Mouse (Mus musculus) telencephalon, adult 2 months (tissue): ENCODE measurements at regions not wholly inside any gene's neighbourhood (a gene's known extent, or its start where the extent isn't known, plus 50 kb on each side); places are given as distances from the start of the nearest gene placed in this dataset.
"Not testable (repeated sequence)": the region's sequence is repeated elsewhere in the genome, so short reads cannot be mapped to it uniquely, and the experiment has no call there.

ENCODE experiments used
- DNase-seq: peaks from one replicate; pipeline ENCODE4 v3.0.0-alpha.2; 2011; ENCODE audit warnings: low read depth, low spot score

DNA sequence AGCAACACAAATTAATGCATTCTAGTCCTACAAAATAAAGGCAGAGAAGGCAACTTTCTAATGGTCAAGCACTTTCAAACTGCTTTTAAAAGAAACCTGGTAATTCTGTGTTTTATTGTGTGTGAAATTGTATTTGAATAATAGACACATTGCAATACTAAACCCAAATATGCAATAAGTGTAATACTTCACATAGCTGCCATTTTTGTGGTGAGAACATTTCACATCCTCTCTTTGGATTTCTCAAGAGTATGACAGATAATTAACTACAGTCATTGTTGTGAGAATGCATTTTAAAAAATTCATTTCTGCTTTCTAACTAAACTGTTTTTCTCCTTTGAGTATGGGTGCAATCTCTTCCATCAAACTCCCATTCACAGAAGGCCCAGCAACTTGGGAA lies 256.4 kb downstream of the Sema3d start:
- no peak for DNase-seq

DNA sequence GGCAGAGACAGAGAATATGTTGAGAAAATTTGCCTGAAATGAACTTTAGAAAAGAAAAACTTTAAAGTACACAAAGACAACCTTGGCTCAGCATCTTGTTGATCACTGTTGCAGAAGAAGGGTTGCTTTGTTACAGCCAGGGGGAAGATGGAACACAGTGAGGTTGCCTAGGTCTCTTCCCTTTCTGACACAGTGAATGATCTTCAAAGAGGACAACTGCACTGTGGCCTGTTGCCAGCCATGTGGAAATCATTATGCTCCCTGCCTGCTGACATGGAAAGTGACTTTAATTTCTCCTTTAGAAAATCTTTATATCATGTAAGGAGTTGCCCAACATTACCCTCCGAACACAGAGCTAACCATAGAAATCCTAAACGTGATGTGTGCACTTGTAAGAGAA lies 263.1 kb downstream of the Sema3d start:
- no peak for DNase-seq

DNA sequence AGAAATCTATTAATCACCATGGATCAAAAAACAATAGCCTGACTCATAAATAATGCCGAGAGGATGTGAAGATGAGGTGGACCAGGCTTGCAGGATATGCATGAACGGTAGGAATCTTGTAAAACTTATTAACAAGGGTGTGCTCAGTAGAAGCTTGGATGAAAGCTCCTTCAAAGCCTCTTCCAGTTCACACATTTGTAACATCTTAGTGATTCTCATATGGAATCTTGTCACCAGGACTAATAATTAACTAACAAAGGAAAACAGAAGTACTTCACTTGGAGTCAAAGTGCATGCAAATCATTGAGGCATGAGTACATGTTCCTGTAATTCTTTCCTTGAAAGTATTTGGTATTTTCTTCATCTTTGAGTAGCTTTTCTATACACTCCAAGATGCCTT lies 290.5 kb downstream of the Sema3d start:
- DNase-seq: no peak

DNA sequence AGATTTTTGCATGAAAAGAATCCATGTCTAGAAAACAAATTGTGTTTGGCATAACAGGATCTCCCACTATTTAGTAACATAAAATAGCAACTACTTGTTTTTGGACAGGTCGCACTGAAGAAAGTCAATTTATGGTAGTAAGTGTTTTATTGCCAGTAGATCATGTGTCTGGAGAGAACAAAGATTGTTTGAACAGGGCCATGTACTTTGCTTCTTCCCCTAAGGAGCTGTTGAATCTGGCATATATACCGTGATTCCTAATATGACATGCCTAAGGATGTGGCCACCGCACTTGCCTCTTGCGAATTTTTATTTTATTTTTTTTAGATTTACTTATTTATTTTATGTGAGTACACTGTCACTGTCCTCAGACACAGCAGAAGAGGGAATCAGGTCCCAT lies 290.9 kb downstream of the Sema3d start:
- no peak for DNase-seq

DNA sequence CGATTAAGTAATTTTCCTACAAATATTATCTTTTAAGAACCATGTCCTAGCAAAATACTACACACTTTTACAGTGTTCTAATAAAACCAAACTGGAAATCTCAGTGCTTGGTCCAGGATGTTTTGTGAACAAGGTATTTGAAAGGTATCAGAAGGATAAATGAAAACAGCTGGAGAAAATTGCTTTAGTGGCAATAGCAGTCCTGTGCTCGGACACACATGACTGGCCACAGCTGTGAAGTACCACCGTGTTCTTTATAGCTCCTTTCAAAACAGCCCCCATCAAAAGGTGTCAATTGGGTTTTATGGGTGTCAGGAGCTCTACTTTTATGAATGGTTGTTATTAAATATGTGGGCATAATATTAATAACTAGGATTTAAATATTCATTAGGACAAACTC lies 293.5 kb downstream of the Sema3d start:
- DNase-seq: no peak

GRCm38 (mm10) chr5:12714894-12715293 lies 331.7 kb downstream of the Sema3d start:
- peak; percentile 40 for DNase-seq

- no peak for DNase-seq
These were observed 368.3 kb downstream of the Sema3d start for GRCm38 (mm10) chr5:12751514-12751913.

- DNase-seq: no peak
These were observed 365.6 kb upstream of the Sema3a start for GRCm38 (mm10) chr5:12759634-12760033.

GRCm38 (mm10) chr5:12767383-12767782 lies 357.8 kb upstream of the Sema3a start:
- DNase-seq: no peak

DNA sequence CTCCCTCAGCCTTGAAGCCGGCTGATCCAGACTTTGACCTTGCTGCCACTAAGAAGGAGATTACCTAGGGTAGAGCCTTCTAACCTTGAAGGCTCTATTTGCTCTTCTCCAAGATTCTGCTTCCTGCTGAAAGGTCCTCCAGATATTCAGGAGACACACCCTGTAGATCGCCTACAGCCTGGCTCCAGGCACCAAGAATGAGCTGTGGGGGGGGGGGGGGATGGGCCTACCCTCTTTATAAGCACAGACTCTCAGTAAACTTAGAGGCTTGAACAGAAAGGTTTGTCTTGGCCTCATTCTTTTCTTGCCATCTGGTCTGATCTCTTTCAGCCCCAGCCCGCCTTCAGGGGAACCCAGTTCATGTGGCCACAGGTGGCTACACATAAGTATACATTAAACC lies 342.5 kb upstream of the Sema3a start:
- DNase-seq: no peak

DNA sequence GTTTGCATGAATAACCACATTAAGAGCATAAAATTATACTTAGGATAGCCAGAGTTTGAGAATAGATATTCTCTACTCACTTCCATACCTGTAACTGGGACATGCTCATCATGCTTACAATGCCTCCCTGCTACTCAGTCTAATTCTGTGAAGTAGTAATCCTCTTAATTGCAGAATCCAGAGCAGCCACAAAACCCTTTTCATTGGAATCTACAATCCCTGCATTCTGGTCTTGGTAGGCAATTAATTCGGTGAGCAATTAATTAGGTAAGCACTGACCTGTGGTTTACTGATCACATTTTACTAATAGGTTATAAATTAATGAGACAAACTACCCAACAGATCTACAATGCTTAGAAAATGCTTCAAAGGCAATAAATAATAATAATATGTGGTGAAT lies 316.5 kb upstream of the Sema3a start:
- DNase-seq: no peak

DNA sequence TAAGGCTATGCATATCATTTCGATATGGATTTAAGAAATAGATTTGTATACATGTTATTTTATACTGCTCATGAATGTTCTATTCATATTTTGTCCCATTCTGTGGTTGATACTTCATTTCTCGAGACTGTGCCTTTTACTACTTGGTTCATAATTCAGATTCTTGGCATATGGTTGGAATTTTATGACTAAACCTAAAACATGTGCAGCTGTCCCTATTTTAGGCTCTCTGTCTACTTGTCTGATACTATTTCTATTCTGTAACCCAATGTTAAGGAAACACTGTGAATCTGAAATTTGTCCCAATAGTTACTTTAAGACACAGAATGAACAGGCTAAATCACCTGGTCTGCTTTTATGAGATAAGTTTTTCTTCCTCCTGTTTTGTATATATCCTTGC lies 315.3 kb upstream of the Sema3a start:
- DNase-seq: peak; percentile 48

- DNase-seq: not testable (repeated sequence)
These were observed 278.0 kb upstream of the Sema3a start for GRCm38 (mm10) chr5:12847207-12847606.

GRCm38 (mm10) chr5:12856869-12857268 lies 268.3 kb upstream of the Sema3a start:
- DNase-seq: no peak

GRCm38 (mm10) chr5:12868355-12869217 lies 256.6 kb upstream of the Sema3a start:
- no peak for DNase-seq

DNA sequence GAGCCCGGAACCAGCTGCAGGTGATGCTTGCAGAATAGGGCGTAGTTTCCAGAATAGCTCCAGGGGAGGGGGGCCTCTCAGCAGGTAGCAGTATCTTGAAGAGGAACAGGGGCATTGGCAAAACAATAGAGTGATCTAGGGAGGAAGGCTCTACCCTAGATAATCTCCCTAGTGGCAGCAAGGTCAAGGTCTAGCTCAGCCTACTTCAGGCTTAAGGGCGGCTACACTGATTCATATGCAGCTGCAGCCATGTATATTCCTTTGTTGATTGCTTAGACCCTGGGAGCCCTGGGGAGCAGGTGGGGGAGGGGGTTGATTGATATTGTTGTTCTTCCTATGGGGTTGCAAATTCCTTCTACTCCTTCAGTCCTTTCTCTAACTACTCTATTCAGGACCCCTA lies 252.3 kb upstream of the Sema3a start:
- no peak for DNase-seq

- no peak for DNase-seq
These were observed 247.5 kb upstream of the Sema3a start for GRCm38 (mm10) chr5:12877595-12878296.

DNA sequence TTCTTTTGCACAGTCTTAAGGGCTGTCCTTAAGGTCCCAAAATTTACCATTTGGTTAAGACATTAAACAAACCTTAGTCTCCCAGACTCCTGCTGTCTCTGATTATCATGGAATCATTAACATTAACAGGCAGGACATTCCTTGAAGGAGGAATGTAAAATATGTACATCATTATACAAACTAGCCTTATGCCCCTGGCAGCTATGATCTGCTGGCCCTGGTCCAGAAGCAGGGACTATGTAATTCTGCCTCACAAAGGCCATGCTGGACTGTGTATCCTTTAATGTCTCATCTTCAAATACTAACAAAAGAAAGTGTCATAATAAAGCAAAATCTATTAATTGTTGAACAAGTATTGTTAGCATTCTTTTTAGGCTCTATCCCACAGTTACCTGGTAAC lies 232.9 kb upstream of the Sema3a start:
- DNase-seq: no peak

DNA sequence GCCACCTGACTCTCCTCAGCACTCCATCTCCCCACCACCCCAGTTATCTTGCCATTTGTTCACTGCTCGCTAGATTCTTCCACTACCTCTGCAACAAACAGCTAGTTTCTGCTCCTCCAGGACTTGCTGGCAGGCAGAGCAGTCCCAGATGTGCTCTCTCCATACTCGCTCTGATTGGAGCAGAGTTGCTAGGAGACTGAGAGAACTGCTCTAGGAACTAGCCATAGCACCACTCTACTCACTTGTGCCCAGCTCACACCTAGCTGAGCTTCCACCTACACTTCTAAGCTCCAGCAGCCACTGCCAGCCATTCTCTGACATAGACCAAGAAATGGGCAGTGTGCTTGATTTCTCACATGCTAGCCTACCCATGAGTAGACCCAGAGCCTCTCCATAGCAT lies 230.6 kb upstream of the Sema3a start:
- DNase-seq: no peak

DNA sequence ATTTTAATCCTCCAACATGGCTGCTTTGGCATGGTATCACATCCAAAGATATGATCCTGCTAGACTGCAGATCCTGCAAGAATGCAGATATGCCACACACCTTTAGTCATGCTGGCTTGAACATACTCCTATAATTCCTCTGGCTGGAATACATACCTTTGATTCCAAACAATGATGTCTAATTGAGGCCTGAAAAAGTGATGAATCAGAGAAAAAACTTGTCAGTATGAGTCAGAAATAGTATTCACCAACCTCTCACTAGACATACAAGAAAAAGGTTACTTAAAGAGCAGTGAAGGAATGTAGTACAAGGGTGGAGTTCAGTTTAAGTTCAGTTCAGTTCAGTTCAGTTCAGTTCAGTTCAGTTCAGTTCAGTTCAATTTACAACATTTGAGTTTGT lies 214.5 kb upstream of the Sema3a start:
- DNase-seq: no peak

- no peak for DNase-seq
These were observed 210.8 kb upstream of the Sema3a start for GRCm38 (mm10) chr5:12914395-12914794.

DNA sequence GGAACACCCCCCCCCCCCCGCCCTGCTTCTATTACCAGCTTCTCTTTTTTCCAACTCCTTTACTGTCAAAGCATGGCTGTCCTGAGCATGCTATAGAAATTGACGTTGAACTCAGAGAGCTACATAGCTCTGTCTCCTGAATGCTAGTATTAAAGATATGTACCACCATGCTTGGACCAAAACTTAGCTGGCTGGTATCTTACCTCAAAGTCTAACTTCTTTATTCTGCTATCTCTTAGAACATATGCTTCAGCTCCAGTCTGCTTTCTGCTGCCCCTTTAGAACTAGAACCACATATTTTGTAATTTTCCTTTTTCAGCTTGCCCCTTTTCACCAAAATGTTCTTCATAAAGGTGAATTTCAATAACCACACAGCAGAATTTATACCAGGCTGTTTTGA lies 205.9 kb upstream of the Sema3a start:
- DNase-seq: no peak

DNA sequence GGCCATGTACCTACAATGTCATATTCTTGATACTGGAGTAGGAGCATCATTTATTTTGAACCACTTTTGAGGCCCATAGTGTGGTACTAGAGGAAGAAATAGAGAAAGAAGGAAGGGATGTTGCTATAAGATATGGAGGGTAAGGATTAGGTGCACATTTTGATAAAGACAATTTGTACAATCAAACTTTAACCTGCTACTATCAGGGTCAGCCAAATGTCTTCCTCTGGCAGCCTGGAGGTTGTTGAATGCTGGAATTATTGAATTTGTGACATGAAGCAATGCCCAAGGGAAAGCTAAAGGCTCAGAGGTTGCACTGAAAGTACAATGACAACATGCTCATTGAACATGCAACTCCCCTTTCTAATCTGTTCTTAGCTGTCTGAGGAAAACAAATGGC lies 202.3 kb upstream of the Sema3a start:
- DNase-seq: no peak
